Mouse (Mus musculus) heart, embryonic 14.5 days (tissue): ENCODE measurements around the gene Mien1. TPM values are rescaled to one million over a fixed set of nuclear protein-coding genes. Genes with fewer than 3 reads are reported as not detected.
A peak's percentile ranks its signal among the peaks of the same experiment; 100 is the strongest.

Experiments
- ATAC-seq: fragments of 200-750 bp; cut with Nextera tagmentation; 2 replicates; pipeline ENCODE4 v1.8.0; 2017; ENCODE audit warnings: low read depth, moderate TSS enrichment; ENCODE audit not compliant: insufficient number of reproducible peaks, insufficient read depth, low FRiP score
- H3K27ac ChIP-seq, 2 experiments: fragments of 200-500 bp in 1 of 2; fragments of 300-500 bp in 1 of 2; sonication (generic) in 1 of 2; replicated peaks in 1 of 2; 2 replicates each; pipeline ENCODE4 v1.5.1; 2012 to 2014; ENCODE audit warnings: low read depth in 2 of 2, low read length in 2 of 2, control low read depth in 1 of 2, mild to moderate bottlenecking in 1 of 2, mixed read lengths in 1 of 2; ENCODE audit not compliant: control insufficient read depth in 1 of 2, insufficient read depth in 1 of 2
- H3K27me3 ChIP-seq: fragments of 300-500 bp; sonication (generic); 2 replicates; pipeline ENCODE4 v1.6.1; 2014; ENCODE audit warnings: mild to moderate bottlenecking, low read length, control low read depth; ENCODE audit not compliant: control insufficient read depth, insufficient read depth
- H3K36me3 ChIP-seq: fragments of 300-500 bp; sonication (generic); 2 replicates; pipeline ENCODE4 v1.6.1; 2014; ENCODE audit warnings: mild to moderate bottlenecking, control low read depth, low read length, mixed read lengths; ENCODE audit not compliant: control insufficient read depth, insufficient read depth
- H3K4me1 ChIP-seq, 2 experiments: fragments of 200-500 bp in 1 of 2; fragments of 300-500 bp in 1 of 2; sonication (generic) in 1 of 2; 2 replicates each; pipeline ENCODE4 v1.6.1; 2012 to 2014; ENCODE audit warnings: low read length in 2 of 2, control low read depth in 1 of 2, mixed read lengths in 1 of 2; ENCODE audit not compliant: control insufficient read depth in 2 of 2, insufficient read depth in 2 of 2
- H3K4me2 ChIP-seq: fragments of 300-500 bp; sonication (generic); 2 replicates; pipeline ENCODE4 v1.6.1; 2014; ENCODE audit warnings: mild to moderate bottlenecking, low read length
- H3K4me3 ChIP-seq, 2 experiments: fragments of 200-500 bp in 1 of 2; fragments of 300-500 bp in 1 of 2; sonication (generic) in 1 of 2; 2 replicates each; pipeline ENCODE4 v1.5.1; 2012 to 2014; ENCODE audit warnings: low read length in 2 of 2, mild to moderate bottlenecking in 2 of 2, control low read depth in 1 of 2, low read depth in 1 of 2, moderate library complexity in 1 of 2; ENCODE audit not compliant: control insufficient read depth in 1 of 2, insufficient read depth in 1 of 2
- H3K9ac ChIP-seq: fragments of 300-500 bp; sonication (generic); 2 replicates; pipeline ENCODE4 v1.6.1; 2014; ENCODE audit warnings: mild to moderate bottlenecking, low read length
- H3K9me3 ChIP-seq: fragments of 300-500 bp; sonication (generic); 2 replicates; pipeline ENCODE4 v1.6.1; 2016; ENCODE audit warnings: low read length, control low read depth; ENCODE audit not compliant: control insufficient read depth
- WGBS: fragments of 180-500 bp; shearing (Covaris S2); extraction: QIAGEN DNeasy Blood & Tissue Kit; methylation state at CpG from one replicate; pipeline ENCODE4 v1.1.7; 2014; 5-methylcytosine and 5-hydroxymethylcytosine counted together
- polyA plus RNA-seq: library from polyadenylated mRNA; unstranded; fragments of >200 nt; fragmentation: Nextera tagmentation; extraction: Ambion mirVana; gene quantifications from 2 replicates; pipeline ENCODE4 v1.2.1, GENCODE M21; 2014

The Mien1 gene
- polyA plus RNA-seq, 1 experiment from 2014 or later: 138 TPM

DNA sequence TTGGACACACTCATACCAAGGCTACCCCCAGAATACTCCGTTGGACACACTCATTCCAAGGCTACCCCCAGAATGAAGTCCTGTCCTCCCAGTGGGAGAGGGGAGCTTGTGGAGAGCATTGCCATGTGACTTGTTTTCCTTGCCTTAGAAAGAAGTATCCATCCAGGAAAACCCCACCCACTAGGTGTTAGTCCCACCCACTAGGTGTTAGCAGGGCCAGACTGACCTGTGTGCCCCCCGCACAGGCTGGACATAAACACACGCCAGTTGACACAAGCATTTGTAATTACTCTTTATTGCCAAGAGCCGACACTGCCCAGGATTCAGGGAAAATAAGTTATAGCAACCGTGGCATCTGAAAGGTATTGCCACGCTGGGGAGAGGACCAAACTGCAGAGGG lies 1.4 kb downstream of the Mien1 start:
- no peak for ATAC-seq
- H3K4me2 ChIP-seq: no peak overlapping the region; the same call in 1 of the 2 replicates
- H3K27me3 ChIP-seq: no peaks in the 10 kb centered on the region
- no peak overlapping the region for H3K27ac ChIP-seq
- H3K9me3 ChIP-seq: no peaks in the 10 kb centered on the region
- no peak overlapping the region for H3K4me3 ChIP-seq
- peaks cover 0 to 7% of the 10 kb centered on the region in 2 experiments; a peak in 1 of 4 replicates for H3K4me1 ChIP-seq
- 0 out of 2 replicates have a peak overlapping the region, but pooled peaks have one; percentile 80 for H3K9ac ChIP-seq
- 75% methylated on average over 6 of the region's 6 CpGs for WGBS
- H3K36me3 ChIP-seq: peaks cover 52% of the 10 kb centered on the region

DNA sequence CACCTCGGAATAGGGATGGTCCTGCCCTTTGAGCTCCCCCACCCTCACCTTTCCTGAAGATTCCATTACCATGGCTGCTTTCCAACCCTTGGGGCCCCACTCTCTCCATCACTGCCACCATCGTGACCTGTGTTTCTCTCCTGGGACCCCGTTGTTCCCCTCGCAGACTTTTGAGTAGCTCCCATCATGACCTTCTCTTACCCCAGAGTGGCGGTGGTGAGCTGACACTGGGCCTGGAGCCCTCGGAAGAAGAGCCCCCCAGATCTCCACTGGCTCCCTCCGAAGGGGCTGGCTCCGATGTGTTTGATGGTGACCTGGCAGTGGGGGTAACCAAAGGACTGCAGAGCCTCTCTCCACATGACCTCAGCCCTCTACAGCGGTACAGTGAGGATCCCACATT lies 3.1 kb downstream of the Mien1 start:
- Histone ChIP-seq H3K9ac (no peak overlapping the region), H3K4me3 (no peak overlapping the region), H3K27me3 (no peaks in the 10 kb centered on the region), H3K36me3 (peaks cover 69% of the 10 kb centered on the region), H3K4me2 (no peak overlapping the region), H3K27ac (no peak overlapping the region), H3K9me3 (no peaks in the 10 kb centered on the region), H3K4me1 (peaks cover 0 to 7% of the 10 kb centered on the region in 2 experiments; a peak in 1 of 4 replicates)
- 82% methylated on average over 9 of the region's 9 CpGs for WGBS
- ATAC-seq: no peak

DNA sequence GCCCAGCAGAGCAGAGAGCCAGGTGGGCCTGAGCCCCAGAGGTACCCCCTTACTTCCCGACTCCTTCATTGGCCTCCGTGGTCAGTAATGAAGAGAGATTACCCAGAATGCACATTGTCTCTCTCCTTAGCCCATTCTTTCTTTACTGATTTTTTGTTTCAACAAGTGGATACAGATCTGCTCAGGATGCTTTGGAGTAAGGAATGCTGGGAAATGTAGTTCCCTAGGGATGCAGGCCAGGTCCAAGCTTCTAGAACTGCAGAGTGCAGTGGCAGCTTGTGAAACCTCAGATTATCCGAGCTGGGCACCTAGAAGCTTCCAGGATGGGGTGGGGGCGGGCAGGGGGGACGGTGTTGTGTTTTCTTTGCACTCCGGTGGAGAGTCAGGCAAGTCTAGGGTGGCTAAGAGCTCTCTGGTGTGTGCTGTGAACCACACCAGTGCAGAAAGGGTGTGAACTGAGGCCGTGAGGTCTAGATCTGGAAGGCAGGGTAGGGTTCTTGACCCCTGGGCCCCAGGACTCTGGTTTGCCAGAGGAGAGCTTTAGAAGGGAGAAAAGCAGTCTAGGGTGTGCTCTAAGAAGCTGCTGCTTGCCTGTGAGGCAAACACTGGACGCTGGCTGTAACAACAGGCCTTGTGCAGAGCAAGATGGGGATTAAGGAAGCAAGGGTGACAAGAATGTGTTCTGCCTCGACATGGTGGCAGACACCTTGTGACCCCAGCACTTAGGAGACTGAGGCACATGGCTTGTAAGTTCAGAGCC lies 6.9 kb downstream of the Mien1 start:
- Histone ChIP-seq H3K4me1 (no peaks in the 10 kb centered on the region), H3K9ac (no peak overlapping the region), H3K4me3 (no peak overlapping the region), H3K27me3 (no peaks in the 10 kb centered on the region), H3K36me3 (peaks cover 99% of the 10 kb centered on the region), H3K9me3 (no peaks in the 10 kb centered on the region), H3K4me2 (no peak overlapping the region), H3K27ac (no peak overlapping the region)
- ATAC-seq: no peak
- 82% methylated on average over 9 of the region's 9 CpGs for WGBS

DNA sequence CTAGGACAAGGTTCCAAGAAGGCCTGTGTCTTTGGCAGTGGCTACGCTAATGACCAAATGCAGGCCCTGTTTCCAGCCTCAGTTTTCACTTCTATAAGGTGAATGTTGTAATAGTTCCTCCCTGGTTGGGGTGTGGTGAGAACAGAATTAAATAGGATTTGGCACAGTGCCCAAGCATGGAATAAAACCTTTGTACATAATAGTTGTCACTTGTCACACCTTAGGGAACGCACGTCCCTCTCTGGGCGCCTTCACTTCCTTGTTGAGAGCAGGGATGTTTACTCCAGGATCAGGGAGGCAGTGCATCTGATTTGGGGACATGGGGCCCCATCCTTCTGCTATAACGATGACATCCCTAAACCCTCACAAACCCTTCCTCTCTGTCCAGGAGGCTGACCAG lies 10.4 kb downstream of the Mien1 start:
- no peak overlapping the region for H3K4me3 ChIP-seq
- no peak overlapping the region for H3K4me2 ChIP-seq
- ATAC-seq: no peak
- no peaks in the 10 kb centered on the region for H3K9me3 ChIP-seq
- no peak overlapping the region for H3K9ac ChIP-seq
- 84% methylated on average over 5 of the region's 5 CpGs for WGBS
- no peak overlapping the region for H3K27ac ChIP-seq
- H3K4me1 ChIP-seq: no peaks in the 10 kb centered on the region
- H3K27me3 ChIP-seq: no peaks in the 10 kb centered on the region
- H3K36me3 ChIP-seq: peaks cover 99% of the 10 kb centered on the region

DNA sequence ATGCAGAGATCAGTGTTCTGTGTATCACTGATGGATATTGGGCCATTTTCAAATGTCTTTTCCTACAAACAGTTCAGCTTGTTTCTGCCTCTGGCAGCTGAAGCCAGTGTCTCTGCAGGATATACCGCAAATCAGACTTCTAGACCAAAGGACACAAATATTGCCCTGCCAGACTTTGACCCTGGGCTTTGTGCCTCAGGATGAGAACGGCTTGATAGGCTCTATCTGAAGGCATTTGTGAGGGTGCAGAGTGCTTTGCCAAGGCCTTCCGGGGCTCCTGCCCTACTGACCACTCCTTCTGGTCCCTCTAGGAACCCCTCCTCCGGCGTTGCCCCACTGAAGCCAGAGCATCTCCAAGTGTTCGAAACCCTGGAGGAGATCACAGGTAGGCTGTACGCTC lies 12.2 kb downstream of the Mien1 start:
- H3K4me3 ChIP-seq: no peak overlapping the region
- H3K27me3 ChIP-seq: no peaks in the 10 kb centered on the region
- no peaks in the 10 kb centered on the region for H3K4me1 ChIP-seq
- 92% methylated on average over 7 of the region's 7 CpGs for WGBS
- peaks cover 99% of the 10 kb centered on the region for H3K36me3 ChIP-seq
- no peak overlapping the region for H3K4me2 ChIP-seq
- no peak overlapping the region for H3K9ac ChIP-seq
- no peaks in the 10 kb centered on the region for H3K9me3 ChIP-seq
- H3K27ac ChIP-seq: no peak overlapping the region
- no peak for ATAC-seq

DNA sequence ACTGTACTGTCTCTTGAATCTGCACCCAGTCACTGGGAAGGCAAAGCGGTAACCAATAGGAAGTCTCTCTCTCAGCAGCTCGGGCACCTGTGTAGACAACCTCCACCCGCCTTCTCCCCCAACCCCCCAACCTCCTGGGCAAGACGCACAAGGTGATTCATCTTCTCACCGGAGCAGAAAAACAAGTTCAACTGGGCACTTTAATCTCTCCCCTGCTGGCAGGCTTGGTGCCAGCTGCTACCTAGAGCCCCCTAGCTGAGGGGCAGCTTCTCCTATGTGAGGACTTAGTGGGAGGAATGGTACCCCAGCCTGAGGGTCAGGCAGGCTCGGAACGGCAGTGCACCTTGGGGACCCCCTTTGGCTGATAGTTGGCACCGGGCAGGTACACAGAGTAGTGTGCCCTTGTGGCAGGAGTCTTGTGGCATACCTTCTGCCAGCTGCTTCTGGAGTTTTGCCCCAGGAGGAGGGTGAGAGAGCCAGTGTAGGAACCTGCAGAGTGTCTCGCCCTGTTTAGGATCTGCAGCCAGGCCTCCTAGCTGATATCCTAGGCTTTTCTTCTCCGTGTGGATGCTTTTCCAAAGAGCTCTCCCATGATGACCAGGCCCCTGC lies 19.7 kb downstream of the Mien1 start:
- Histone ChIP-seq H3K9me3 (no peaks in the 10 kb centered on the region), H3K27me3 (no peaks in the 10 kb centered on the region), H3K9ac (peak overlapping the region; percentile 10; the same call in 1 of the 2 replicates), H3K4me2 (no peak overlapping the region), H3K4me1 (peaks cover 14 to 57% of the 10 kb centered on the region in 2 experiments), H3K4me3 (no peak overlapping the region), H3K36me3 (peaks cover 70% of the 10 kb centered on the region), H3K27ac (peak overlapping the region in 1 of 2 experiments; percentile 47; a peak in 1 of 4 replicates)
- 73% methylated on average over 10 of the region's 10 CpGs for WGBS
- no peak for ATAC-seq

DNA sequence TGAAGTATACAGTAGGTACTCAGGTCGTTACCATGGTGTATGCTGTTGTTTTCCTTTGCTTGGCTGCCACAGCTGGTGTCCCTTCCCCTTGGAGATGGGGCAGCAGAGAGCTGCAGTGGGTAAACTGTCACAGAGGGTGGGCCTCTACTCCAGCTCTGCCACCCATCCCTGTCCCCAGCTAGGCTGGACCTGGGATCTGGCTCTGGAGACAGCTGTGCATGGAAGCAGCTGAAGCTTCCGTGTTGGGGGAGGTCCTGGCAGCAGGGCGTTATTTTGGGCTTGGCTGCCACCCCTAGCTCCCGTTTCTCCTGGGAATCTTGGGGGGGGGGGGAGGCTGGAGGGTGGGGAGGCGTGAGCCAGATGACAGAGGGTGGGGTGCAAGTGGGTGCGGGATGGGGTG lies 20.5 kb downstream of the Mien1 start:
- Histone ChIP-seq H3K9ac (0 out of 2 replicates have a peak overlapping the region, but pooled peaks have one; percentile 17), H3K4me1 (peaks cover 19 to 63% of the 10 kb centered on the region in 2 experiments), H3K4me3 (no peak overlapping the region), H3K9me3 (no peaks in the 10 kb centered on the region), H3K36me3 (peaks cover 62% of the 10 kb centered on the region), H3K27ac (peak overlapping the region in 1 of 2 experiments; percentile 47; a peak in 1 of 4 replicates), H3K4me2 (no peak overlapping the region), H3K27me3 (no peaks in the 10 kb centered on the region)
- no peak for ATAC-seq
- 38% methylated on average over 5 of the region's 6 CpGs for WGBS
